Mouse (Mus musculus): ENCODE data around the gene Ccsap. TPM values are rescaled to one million over a fixed set of nuclear protein-coding genes. Genes with fewer than 3 reads are reported as not detected.
A peak's percentile ranks its signal among the peaks of the same experiment; 100 is the strongest.

The Ccsap gene
- total RNA-seq, 2 experiments from 2014 or later = 8.0 to 11.7 TPM

DNA sequence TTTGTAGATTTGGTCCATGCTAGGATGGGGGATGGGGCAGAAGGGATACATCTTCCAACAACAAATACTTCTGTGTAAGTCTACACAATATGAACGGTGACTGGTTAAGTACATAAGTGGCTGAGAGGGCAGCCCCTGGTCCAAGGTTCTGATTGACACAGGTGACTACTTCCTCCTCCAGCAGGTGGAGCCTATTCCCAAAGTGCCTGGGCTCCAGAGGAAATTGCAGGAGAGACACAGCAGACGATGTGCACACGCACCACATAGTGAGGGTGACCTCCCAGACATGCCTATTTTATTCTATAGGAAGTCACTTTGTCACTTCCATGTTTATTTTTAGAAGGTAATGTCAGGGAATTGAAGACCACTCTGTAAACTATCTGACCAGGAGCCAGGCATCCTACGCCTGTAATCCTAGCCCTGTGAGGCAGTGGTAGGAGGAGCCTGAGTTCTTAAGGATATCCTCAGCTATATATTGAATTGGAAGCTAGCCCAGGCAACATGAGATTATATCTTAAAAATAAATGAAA is 20.9 kb upstream of the Ccsap start:
- ATAC-seq (ENCODE audit: poor library complexity, severe bottlenecking) = no peak

GRCm38 (mm10) chr8:123880271-123880670 is 20.3 kb upstream of the Ccsap start:
- ATAC-seq (ENCODE audit: poor library complexity, severe bottlenecking) = no peak

DNA sequence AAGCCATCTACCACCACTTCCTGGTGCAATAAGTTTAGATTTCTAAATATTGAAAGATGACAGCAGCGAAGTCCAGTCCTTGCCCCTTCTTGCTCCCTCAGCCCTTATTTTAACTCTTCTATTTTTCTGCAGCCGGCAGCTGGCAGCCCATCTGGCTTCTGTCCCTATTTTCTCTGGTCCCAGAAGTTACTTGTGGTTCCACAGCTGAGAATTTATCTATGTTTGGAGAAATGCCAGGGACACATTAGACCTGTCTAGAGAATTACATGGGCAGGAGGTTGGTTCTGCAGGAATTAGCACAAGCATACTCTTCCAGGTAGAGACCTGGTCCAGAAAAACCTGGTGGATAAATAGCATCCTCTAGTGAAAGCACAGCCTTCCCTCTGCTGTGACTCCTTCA is 17.9 kb upstream of the Ccsap start:
- no peak for ATAC-seq (ENCODE audit: poor library complexity, severe bottlenecking)

DNA sequence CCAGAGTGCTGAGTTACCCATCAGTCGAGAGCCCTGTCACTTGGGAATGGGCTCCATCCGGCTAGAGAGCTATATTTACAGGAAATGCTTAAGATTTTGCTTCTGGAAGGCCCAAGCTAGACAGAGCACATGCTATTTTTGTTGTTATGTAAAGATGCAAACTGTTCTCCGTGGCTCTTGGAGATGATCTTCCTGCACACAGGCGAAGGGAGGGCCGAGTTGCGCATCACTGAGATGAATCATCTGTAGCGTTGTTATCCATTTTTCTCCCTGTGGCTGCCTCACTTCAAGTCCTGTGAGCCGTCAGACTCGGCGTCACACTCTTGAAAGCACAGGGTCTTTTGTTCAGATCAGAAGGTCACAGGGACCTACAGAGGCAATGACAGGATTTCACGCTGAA is 14.3 kb upstream of the Ccsap start:
- ATAC-seq (ENCODE audit: poor library complexity, severe bottlenecking) = no peak

DNA sequence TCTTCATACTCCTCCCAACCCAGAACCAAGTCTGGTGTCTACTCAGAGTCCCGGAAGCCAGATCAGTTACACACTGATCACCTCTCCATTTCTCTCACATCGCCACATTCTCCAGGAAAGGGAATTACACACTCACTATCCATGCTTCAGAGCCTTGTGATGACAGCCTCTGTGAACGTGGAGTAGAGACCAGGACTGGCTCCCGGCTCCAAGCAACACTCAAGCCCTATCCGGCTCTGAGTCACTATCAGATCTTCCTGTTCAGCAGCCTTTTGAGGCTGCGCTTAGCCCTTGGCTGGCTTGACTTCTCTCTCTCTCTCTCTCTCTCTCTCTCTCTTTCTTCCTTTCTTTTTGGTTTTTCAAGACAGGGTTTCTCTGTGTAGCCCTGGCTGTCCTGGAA is 13.4 kb upstream of the Ccsap start:
- ATAC-seq (ENCODE audit: poor library complexity, severe bottlenecking) = no peak

DNA sequence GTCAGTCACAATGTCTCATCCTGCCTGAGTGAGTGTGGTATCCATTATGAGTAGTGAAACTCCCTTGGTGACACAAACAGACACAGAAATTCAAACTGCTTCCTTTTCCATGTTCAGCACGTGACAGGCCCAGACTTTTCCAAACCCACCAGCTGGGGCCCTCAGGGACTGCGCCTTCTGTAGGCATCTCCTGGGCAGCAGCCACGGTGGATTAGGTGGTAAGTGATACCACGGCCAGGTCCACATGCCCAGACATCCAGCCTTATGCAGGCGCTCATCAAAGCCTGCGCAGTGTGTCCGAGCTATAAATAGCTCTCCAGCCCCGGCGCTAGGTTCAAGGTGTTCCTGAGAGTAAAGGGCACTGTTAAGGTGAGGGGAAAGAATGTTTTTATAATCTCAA is 12.0 kb upstream of the Ccsap start:
- no peak for ATAC-seq (ENCODE audit: poor library complexity, severe bottlenecking)

GRCm38 (mm10) chr8:123866971-123867370 is 7.0 kb upstream of the Ccsap start:
- no peak for ATAC-seq (ENCODE audit: poor library complexity, severe bottlenecking)

GRCm38 (mm10) chr8:123865786-123866185 is 5.8 kb upstream of the Ccsap start:
- no peak for ATAC-seq (ENCODE audit: poor library complexity, severe bottlenecking)

GRCm38 (mm10) chr8:123860386-123860785 is 377 bp upstream of the Ccsap start:
- no peak for ATAC-seq (ENCODE audit: poor library complexity, severe bottlenecking)

DNA sequence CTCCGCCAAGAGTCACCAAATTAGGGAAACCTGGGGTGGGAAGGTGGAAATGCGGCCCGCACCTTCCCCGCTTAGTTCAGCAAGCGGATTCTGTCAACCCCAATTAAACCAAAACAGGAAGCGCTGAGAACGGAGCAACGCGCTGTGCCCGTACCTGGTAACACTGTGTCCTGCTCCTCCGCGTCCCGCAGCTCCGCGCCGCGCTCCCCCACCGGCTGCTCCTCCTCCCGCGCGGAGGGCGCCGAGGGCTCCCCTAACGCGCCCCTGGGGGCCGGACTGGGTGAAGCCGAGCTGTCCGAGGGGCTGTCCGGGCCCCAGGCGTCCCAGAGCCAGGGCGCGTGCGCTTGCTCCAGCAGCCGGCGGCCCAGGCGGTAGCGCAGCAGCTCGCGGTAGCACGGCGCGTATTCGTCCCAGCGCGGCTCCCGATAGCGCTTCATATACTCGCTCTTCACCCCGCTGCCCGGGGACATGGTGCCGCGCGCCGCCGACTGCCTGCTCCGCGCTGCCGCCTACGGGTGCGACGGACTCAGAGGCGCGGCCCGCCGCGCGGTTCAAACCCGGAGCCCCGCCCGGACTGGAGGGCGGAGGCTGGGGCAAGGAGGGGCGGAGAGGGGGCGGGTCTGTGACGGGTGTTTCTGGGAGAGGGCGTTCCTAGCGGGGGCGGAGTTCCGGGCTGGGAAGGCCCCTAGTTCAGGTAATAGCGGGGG is 915 bp downstream of the Ccsap start:
- ATAC-seq (ENCODE audit: poor library complexity, severe bottlenecking) = peak; percentile 93

- ATAC-seq (ENCODE audit: poor library complexity, severe bottlenecking) = peak; percentile 24
Measured at GRCm38 (mm10) chr8:123858574-123858940, 1.5 kb downstream of the Ccsap start.

DNA sequence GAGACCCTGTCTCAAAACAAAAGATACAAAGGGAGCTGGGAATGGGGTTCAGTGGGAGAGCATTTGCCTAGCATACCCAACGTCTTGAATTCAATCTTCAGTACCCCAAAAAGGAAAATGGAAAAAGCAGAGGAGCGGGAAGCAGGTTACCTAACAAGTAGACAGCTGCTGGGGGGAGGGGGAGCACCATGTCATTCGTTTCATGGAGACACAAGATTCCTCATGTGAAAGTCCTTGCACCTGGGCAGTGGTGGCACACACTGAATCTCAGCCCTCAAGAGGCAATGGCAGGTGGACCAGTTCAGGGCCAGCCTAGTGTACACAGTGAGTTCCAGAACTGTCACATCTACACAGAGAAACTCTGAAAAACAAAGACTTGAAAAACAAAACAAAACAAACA is 2.6 kb downstream of the Ccsap start:
- ATAC-seq (ENCODE audit: poor library complexity, severe bottlenecking) = no peak

- ATAC-seq (ENCODE audit: poor library complexity, severe bottlenecking) = no peak
Measured at GRCm38 (mm10) chr8:123854733-123855475, 5.1 kb downstream of the Ccsap start.

- no peak for ATAC-seq (ENCODE audit: poor library complexity, severe bottlenecking)
Measured at GRCm38 (mm10) chr8:123854252-123854651, 5.8 kb downstream of the Ccsap start.

DNA sequence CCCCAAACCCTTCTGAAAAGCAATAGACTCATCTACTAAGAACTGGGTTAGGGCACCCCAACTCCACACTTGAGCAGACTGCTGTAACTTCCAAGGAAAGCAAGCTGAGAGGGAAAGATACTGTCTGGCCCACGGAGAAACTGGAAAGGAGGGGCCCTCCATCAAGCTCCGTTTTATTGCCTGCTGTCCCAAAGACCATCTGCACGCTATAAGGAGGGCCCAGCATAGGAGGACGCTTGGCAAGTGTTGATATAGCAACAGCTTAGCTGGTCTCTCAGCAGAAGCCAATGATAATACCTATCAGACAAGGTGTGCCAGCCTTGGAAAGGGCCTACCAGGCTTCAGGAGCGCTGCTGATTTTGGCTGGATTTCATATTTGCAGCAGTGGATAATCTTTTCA is 8.4 kb downstream of the Ccsap start:
- ATAC-seq (ENCODE audit: poor library complexity, severe bottlenecking) = no peak

- no peak for ATAC-seq (ENCODE audit: poor library complexity, severe bottlenecking)
Measured at GRCm38 (mm10) chr8:123849352-123849751, 10.7 kb downstream of the Ccsap start.

GRCm38 (mm10) chr8:123847546-123847945 is 12.5 kb downstream of the Ccsap start:
- ATAC-seq (ENCODE audit: poor library complexity, severe bottlenecking) = no peak

DNA sequence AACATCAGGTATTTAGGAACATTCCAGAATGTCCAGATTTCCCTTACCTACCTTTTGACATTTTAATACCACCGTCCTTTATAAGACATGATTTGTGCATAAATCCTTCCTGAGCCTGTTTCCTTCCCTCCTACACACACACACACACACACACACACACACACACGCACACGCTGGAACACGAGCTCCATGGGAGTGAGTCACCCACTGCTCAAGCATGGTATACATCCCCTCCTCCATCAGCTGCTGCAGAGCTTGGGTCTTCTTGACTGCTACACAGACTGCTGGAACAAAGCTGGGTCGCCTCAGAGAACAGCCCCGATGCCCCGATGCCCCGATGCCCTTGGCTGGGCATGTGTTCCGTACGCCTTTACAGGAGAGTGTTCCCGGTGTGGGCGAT is 13.5 kb downstream of the Ccsap start:
- ATAC-seq (ENCODE audit: poor library complexity, severe bottlenecking) = no peak

- no peak for ATAC-seq (ENCODE audit: poor library complexity, severe bottlenecking)
Measured at GRCm38 (mm10) chr8:123845991-123846390, 14.0 kb downstream of the Ccsap start.

- no peak for ATAC-seq (ENCODE audit: poor library complexity, severe bottlenecking)
Measured at GRCm38 (mm10) chr8:123845114-123845513, 14.9 kb downstream of the Ccsap start.

- no peak for ATAC-seq (ENCODE audit: poor library complexity, severe bottlenecking)
Measured at GRCm38 (mm10) chr8:123844341-123844740, 15.7 kb downstream of the Ccsap start.

GRCm38 (mm10) chr8:123842086-123842485 is 17.9 kb downstream of the Ccsap start:
- no peak for ATAC-seq (ENCODE audit: poor library complexity, severe bottlenecking)
